Mouse (Mus musculus) duodenum, adult 2 months (tissue): ENCODE results near the gene Stim1. TPM values are rescaled to one million over a fixed set of nuclear protein-coding genes. Genes with fewer than 3 reads are reported as not detected.

Experiments used
- polyA plus RNA-seq: library from polyadenylated mRNA; depleted of rRNA; stranded (reverse); fragments of >200 nt; gene quantifications from 2 replicates; pipeline ENCODE4 v1.2.3, GENCODE M21; 2012; ENCODE audit warnings: low replicate concordance; rRNA removed

Stim1 gene
- polyA plus RNA-seq: 18.6 and 28.7 TPM in 2 replicates

GRCm38 (mm10) chr7:102267601-102268394, at the start of gene Stim1:
Gene Stim1, plus strand, starts transcription at chr7:102267806.

GRCm38 (mm10) chr7:102255954-102256353, 11.7 kb upstream of the Stim1 start, which contains the start of gene Rhog:
Gene Rhog, minus strand, starts transcription at chr7:102256054.

GRCm38 (mm10) chr7:102441657-102442391, 174.2 kb downstream of the Stim1 start, which contains the start of gene Rrm1:
Gene Rrm1, plus strand, starts transcription at chr7:102441695.

GRCm38 (mm10) chr7:102481579-102481978, 214.0 kb downstream of the Stim1 start, which contains the start of gene Olfr543:
Gene Olfr543, minus strand, starts transcription at chr7:102481679.

Other genes starting within 250 kb of the Stim1 start
- gene Il18bp, start 249.1 kb upstream of the Stim1 start, polyA plus RNA-seq: 5.3 and 10.1 TPM in 2 replicates
- gene Rnf121, start 202.3 kb upstream of the Stim1 start, polyA plus RNA-seq: 20.9 and 36.7 TPM in 2 replicates
- 10.6 and 14.2 TPM in 2 replicates for gene Xndc1, start 202.3 kb upstream of the Stim1 start, polyA plus RNA-seq
- 1.5 and 1.8 TPM in 2 replicates for gene Xntrpc, start 202.1 kb upstream of the Stim1 start, polyA plus RNA-seq
- gene Trpc2, start 184.7 kb upstream of the Stim1 start, polyA plus RNA-seq: not detected in 2 replicates
- gene Art1, start 166.1 kb upstream of the Stim1 start, polyA plus RNA-seq: not detected in 2 replicates
- 0.63 and 0.87 TPM in 2 replicates for gene Art5, start 158.3 kb upstream of the Stim1 start, polyA plus RNA-seq
- gene Chrna10, start 151.0 kb upstream of the Stim1 start, polyA plus RNA-seq: 0.91 and 1.2 TPM in 2 replicates
- gene Nup98, start 57.6 kb upstream of the Stim1 start, polyA plus RNA-seq: 7.0 and 8.0 TPM in 2 replicates
- 47.8 and 110 TPM in 2 replicates for gene Pgap2, start 57.6 kb upstream of the Stim1 start, polyA plus RNA-seq
- 77.3 and 164 TPM in 2 replicates for gene Rhog, start 11.8 kb upstream of the Stim1 start, polyA plus RNA-seq
- gene Rrm1, start 173.9 kb downstream of the Stim1 start, polyA plus RNA-seq: 1.7 and 4.7 TPM in 2 replicates
- not detected in 2 replicates for gene Olfr543, start 213.9 kb downstream of the Stim1 start, polyA plus RNA-seq
- gene Olfr544, start 220.5 kb downstream of the Stim1 start, polyA plus RNA-seq: not detected in 2 replicates
- not detected in 2 replicates for gene Olfr545, start 231.8 kb downstream of the Stim1 start, polyA plus RNA-seq